Mouse (Mus musculus) MEL (cell line): ENCODE measurements around the gene Prss21. TPM values are rescaled to one million over a fixed set of nuclear protein-coding genes. Genes with fewer than 3 reads are reported as not detected.
A peak's percentile ranks its signal among the peaks of the same experiment; 100 is the strongest.

Experiments used
- DNase-seq: peaks from one replicate; pipeline ENCODE4 v3.0.0; 2011; ENCODE audit warnings: low read depth, low spot score
- H3K27ac ChIP-seq: 2 replicates; pipeline ENCODE4 v1.5.1; 2012; ENCODE audit warnings: low read depth, mild to moderate bottlenecking, control low read depth, low read length, moderate library complexity; ENCODE audit not compliant: control insufficient read depth
- H3K27me3 ChIP-seq, 2 experiments: fragments of 150-350 bp in 1 of 2; sonication (generic) in 1 of 2; 2 replicates each; pipeline ENCODE4 v1.6.1; 2012; ENCODE audit warnings: low read length in 2 of 2, mild to moderate bottlenecking in 2 of 2, improper control_type of control experiment in 1 of 2, moderate library complexity in 1 of 2; ENCODE audit not compliant: insufficient read depth in 2 of 2, control insufficient read depth in 1 of 2
- H3K36me3 ChIP-seq, 2 experiments: 2 replicates each; pipeline ENCODE4 v1.6.1; 2012 to 2014; ENCODE audit warnings: low read length in 2 of 2, improper control_type of control experiment in 1 of 2, inconsistent platforms in 1 of 2, mild to moderate bottlenecking in 1 of 2; ENCODE audit not compliant: insufficient read depth in 2 of 2, control insufficient read depth in 1 of 2
- H3K4me1 ChIP-seq, 2 experiments: fragments of 150-350 bp in 1 of 2; sonication (generic) in 1 of 2; 2 replicates each; pipeline ENCODE4 v1.6.1; 2012; ENCODE audit warnings: low read length in 2 of 2, improper control_type of control experiment in 1 of 2, mild to moderate bottlenecking in 1 of 2; ENCODE audit not compliant: insufficient read depth in 2 of 2, control insufficient read depth in 1 of 2
- H3K4me3 ChIP-seq, 2 experiments: fragments of 150-350 bp in 1 of 2; sonication (generic) in 1 of 2; 2 replicates each; pipeline ENCODE4 v1.5.1; 2012; ENCODE audit warnings: low read depth in 2 of 2, low read length in 2 of 2, mild to moderate bottlenecking in 2 of 2, moderate library complexity in 2 of 2, control low read depth in 1 of 2, improper control_type of control experiment in 1 of 2; ENCODE audit not compliant: control insufficient read depth in 1 of 2, insufficient read depth in 1 of 2
- H3K79me2 ChIP-seq: 2 replicates; pipeline ENCODE4 v1.6.1; 2012; ENCODE audit warnings: mild to moderate bottlenecking, low read length, moderate library complexity; ENCODE audit not compliant: control insufficient read depth, poor library complexity, insufficient read depth
- H3K9ac ChIP-seq: 2 replicates; pipeline ENCODE4 v1.6.1; 2012; ENCODE audit warnings: low read depth, mild to moderate bottlenecking, control low read depth, low read length, moderate library complexity; ENCODE audit not compliant: control insufficient read depth, poor library complexity, severe bottlenecking
- H3K9me3 ChIP-seq: fragments of 150-350 bp; sonication (generic); replicated peaks from 2 replicates; pipeline ENCODE4 v1.6.1; 2012; ENCODE audit warnings: mild to moderate bottlenecking, low read length, improper control_type of control experiment, moderate library complexity; ENCODE audit not compliant: insufficient read depth
- CHD2 ChIP-seq: IDR thresholded peaks from 2 replicates; pipeline ENCODE4 v1.6.1; 2011; ENCODE audit warnings: low read length, improper control_type of control experiment
- CTCF ChIP-seq, 3 experiments: IDR thresholded peaks in 2 of 3; conservative IDR thresholded peaks in 1 of 3; 2 replicates each; pipeline ENCODE4 v1.5.1; 2011 to 2012; ENCODE audit warnings: low read length in 3 of 3, low read depth in 2 of 3, mild to moderate bottlenecking in 2 of 3, improper control_type of control experiment in 1 of 3, inconsistent platforms in 1 of 3, mixed read lengths in 1 of 3, moderate library complexity in 1 of 3; ENCODE audit not compliant: control insufficient read depth in 1 of 3, insufficient read depth in 1 of 3, poor library complexity in 1 of 3, severe bottlenecking in 1 of 3
- E2F4 ChIP-seq: IDR thresholded peaks from 2 replicates; pipeline ENCODE4 v1.6.1; 2011; ENCODE audit warnings: low read depth, low read length, improper control_type of control experiment, borderline replicate concordance
- ELF1 ChIP-seq: IDR thresholded peaks from 2 replicates; pipeline ENCODE4 v1.6.1; 2014; ENCODE audit warnings: low read depth, mild to moderate bottlenecking, inconsistent platforms, low read length, improper control_type of control experiment, moderate library complexity
- EP300 ChIP-seq, 2 experiments: IDR thresholded peaks; 2 replicates each; pipeline ENCODE4 v1.6.1; 2011; ENCODE audit warnings: improper control_type of control experiment in 2 of 2, low read length in 2 of 2, low read depth in 1 of 2, mild to moderate bottlenecking in 1 of 2
- GABPA ChIP-seq: IDR thresholded peaks from 2 replicates; pipeline ENCODE4 v1.6.1; 2012; ENCODE audit warnings: low read depth, mild to moderate bottlenecking, inconsistent platforms, low read length, improper control_type of control experiment, moderate library complexity
- GATA1 ChIP-seq: IDR thresholded peaks from 2 replicates; pipeline ENCODE4 v1.6.1; 2011; ENCODE audit warnings: low read depth, low read length, improper control_type of control experiment
- JUND ChIP-seq: IDR thresholded peaks from 2 replicates; pipeline ENCODE4 v1.6.1; 2011; ENCODE audit warnings: low read depth, mild to moderate bottlenecking, improper control_type of control experiment, low read length
- MAFK ChIP-seq: IDR thresholded peaks from 2 replicates; pipeline ENCODE4 v1.6.1; 2011; ENCODE audit warnings: low read depth, mild to moderate bottlenecking, low read length, improper control_type of control experiment, borderline replicate concordance
- MAZ ChIP-seq: IDR thresholded peaks from 2 replicates; pipeline ENCODE4 v1.6.1; 2012; ENCODE audit warnings: low read depth, mild to moderate bottlenecking, inconsistent platforms, low read length, improper control_type of control experiment
- MXI1 ChIP-seq: IDR thresholded peaks from 2 replicates; pipeline ENCODE4 v1.6.1; 2011; ENCODE audit warnings: mild to moderate bottlenecking, low read depth, low read length, improper control_type of control experiment
- NELFE ChIP-seq: IDR thresholded peaks from 2 replicates; pipeline ENCODE4 v1.6.1; 2011; ENCODE audit warnings: low read depth, low read length, improper control_type of control experiment
- NRF1 ChIP-seq: IDR thresholded peaks from 2 replicates; pipeline ENCODE4 v1.6.1; 2014; ENCODE audit warnings: low read depth, mild to moderate bottlenecking, inconsistent platforms, low read length, improper control_type of control experiment, moderate library complexity; ENCODE audit not compliant: poor library complexity, insufficient read depth, severe bottlenecking
- POLR2A ChIP-seq, 2 experiments: IDR thresholded peaks; 2 replicates each; pipeline ENCODE4 v1.6.1; 2011 to 2012; ENCODE audit warnings: low read length in 2 of 2, mild to moderate bottlenecking in 2 of 2, control low read depth in 1 of 2, improper control_type of control experiment in 1 of 2, low read depth in 1 of 2, moderate library complexity in 1 of 2; ENCODE audit not compliant: control insufficient read depth in 1 of 2, insufficient read depth in 1 of 2, poor library complexity in 1 of 2
- POLR2AphosphoS2 ChIP-seq: IDR thresholded peaks from 2 replicates; pipeline ENCODE4 v1.6.1; 2011; ENCODE audit warnings: low read length, improper control_type of control experiment
- RAD21 ChIP-seq: IDR thresholded peaks from 2 replicates; pipeline ENCODE4 v1.6.1; 2011; ENCODE audit warnings: mild to moderate bottlenecking, low read depth, low read length, improper control_type of control experiment
- SIN3A ChIP-seq: IDR thresholded peaks from 2 replicates; pipeline ENCODE4 v1.6.1; 2012; ENCODE audit warnings: low read length, improper control_type of control experiment, inconsistent platforms
- SMC3 ChIP-seq: IDR thresholded peaks from 2 replicates; pipeline ENCODE4 v1.6.1; 2011; ENCODE audit warnings: low read depth, low read length, improper control_type of control experiment
- TCF12 ChIP-seq: IDR thresholded peaks from 2 replicates; pipeline ENCODE4 v1.6.1; 2014; ENCODE audit warnings: low read depth, mild to moderate bottlenecking, inconsistent platforms, low read length, improper control_type of control experiment, moderate library complexity
- USF2 ChIP-seq, 2 experiments: IDR thresholded peaks; 2 replicates each; pipeline ENCODE4 v1.6.1; 2011 to 2012; ENCODE audit warnings: improper control_type of control experiment in 2 of 2, low read length in 2 of 2, borderline replicate concordance in 1 of 2, inconsistent platforms in 1 of 2, low read depth in 1 of 2, mild to moderate bottlenecking in 1 of 2; ENCODE audit not compliant: insufficient read depth in 1 of 2
- ZC3H11A ChIP-seq: IDR thresholded peaks from 2 replicates; pipeline ENCODE4 v1.6.1; 2012; ENCODE audit warnings: low read depth, mild to moderate bottlenecking, inconsistent platforms, low read length, improper control_type of control experiment
- ZKSCAN1 ChIP-seq: IDR thresholded peaks from 2 replicates; pipeline ENCODE4 v1.6.1; 2012; ENCODE audit warnings: low read depth, mild to moderate bottlenecking, inconsistent platforms, low read length, improper control_type of control experiment, moderate library complexity
- ZMIZ1 ChIP-seq: IDR thresholded peaks from 2 replicates; pipeline ENCODE4 v1.6.1; 2012; ENCODE audit warnings: low read depth, mild to moderate bottlenecking, inconsistent platforms, low read length, improper control_type of control experiment, moderate library complexity
- ZNF384 ChIP-seq: IDR thresholded peaks from 2 replicates; pipeline ENCODE4 v1.6.1; 2012; ENCODE audit warnings: low read depth, mild to moderate bottlenecking, inconsistent platforms, low read length, improper control_type of control experiment
- polyA plus RNA-seq, 2 experiments: library from polyadenylated mRNA; stranded (reverse) in 1 of 2; unstranded in 1 of 2; fragments of >175 nt in 1 of 2; fragments of >200 nt in 1 of 2; gene quantifications; 2 replicates each; pipeline versions ENCODE4 v1.2.1 to v1.2.4; 2012; ENCODE audit warnings: low replicate concordance in 2 of 2, low read depth in 1 of 2; ENCODE audit not compliant: insufficient read length in 2 of 2, insufficient read depth in 1 of 2, missing spikeins in 1 of 2
- total RNA-seq: library from RNA; depleted of rRNA; stranded (reverse); fragments of 300-350 nt; gene quantifications from 2 replicates; pipeline ENCODE4 v1.2.3, GENCODE M21; 2012

The Prss21 gene
- total and polyA plus RNA-seq, 3 experiments = not detected

DNA sequence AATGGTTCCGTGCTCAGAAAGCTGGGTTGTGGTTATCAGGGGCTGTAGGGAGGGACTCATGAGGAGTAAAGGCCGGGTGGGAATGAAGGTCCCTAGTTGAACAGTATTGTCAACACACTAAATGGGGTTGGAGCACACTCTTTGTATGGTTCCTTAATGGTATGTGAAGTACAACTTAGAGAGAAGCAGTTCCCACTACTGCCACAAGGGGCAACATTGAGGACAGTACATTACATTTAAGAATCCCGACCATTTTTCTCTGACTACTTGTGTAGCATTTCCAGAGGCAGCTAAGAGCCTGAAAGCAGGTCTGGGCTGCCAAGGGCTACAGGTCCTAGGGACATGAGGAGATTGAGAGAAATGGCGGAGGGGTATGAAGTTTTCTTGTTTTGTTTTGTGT, 26.7 kb upstream of the Prss21 start:
- Histone ChIP-seq H3K9ac (no peak overlapping the region), H3K79me2 (no peaks in the 10 kb centered on the region; the same call in 1 of the 2 replicates), H3K4me1 (peaks cover 0 to 4% of the 10 kb centered on the region in 2 experiments; a peak in 1 of 4 replicates), H3K36me3 (no peaks in the 10 kb centered on the region), H3K27ac (no peak overlapping the region), H3K9me3 (no peaks in the 10 kb centered on the region), H3K4me3 (no peak overlapping the region), H3K27me3 (no peaks in the 10 kb centered on the region)
- DNase-seq = peak; percentile 89
- no peak for TF ChIP-seq POLR2A (IDR thresholded peaks at IDR 0.05; ENCODE audit: control insufficient read depth in 1 of 2, insufficient read depth in 1 of 2, low read depth in 1 of 2, low read length in 2 of 2, poor library complexity in 1 of 2)
- no peak for TF ChIP-seq ZNF384
- TF ChIP-seq ELF1 = no peak
- TF ChIP-seq EP300 (IDR thresholded peaks at IDR 0.05; ENCODE audit: low read depth in 1 of 2, low read length in 2 of 2) = no peak
- no peak for TF ChIP-seq POLR2AphosphoS2
- TF ChIP-seq SMC3 = peak; percentile 29; the same call in 1 of the 2 replicates
- no peak for TF ChIP-seq E2F4
- no peak for TF ChIP-seq TCF12
- TF ChIP-seq ZKSCAN1 = no peak
- no peak for TF ChIP-seq NRF1
- no peak for TF ChIP-seq MXI1
- TF ChIP-seq USF2 (IDR thresholded peaks at IDR 0.05; ENCODE audit: borderline replicate concordance in 1 of 2, insufficient read depth in 1 of 2, low read depth in 1 of 2, low read length in 2 of 2) = no peak
- 0 out of 2 replicates have a peak, but pooled peaks have one; percentile 18 for TF ChIP-seq NELFE
- no peak for TF ChIP-seq ZMIZ1
- no peak for TF ChIP-seq MAZ
- TF ChIP-seq GATA1 = no peak
- no peak for TF ChIP-seq SIN3A
- no peak for TF ChIP-seq ZC3H11A
- TF ChIP-seq RAD21 = no peak
- TF ChIP-seq GABPA = no peak
- peak; percentile 2 to 95 (median 73); a peak in 4 of 6 replicates for TF ChIP-seq CTCF (IDR thresholded peaks at IDR 0.05 in 2 of 3, conservative IDR thresholded peaks at IDR 0.05 in 1 of 3; ENCODE audit: control insufficient read depth in 1 of 3, insufficient read depth in 1 of 3, low read depth in 2 of 3, low read length in 3 of 3, poor library complexity in 1 of 3, severe bottlenecking in 1 of 3)
- TF ChIP-seq JUND = 0 out of 2 replicates have a peak, but pooled peaks have one; percentile 48
- TF ChIP-seq MAFK = no peak
- TF ChIP-seq CHD2 = no peak
